Mouse (Mus musculus): ENCODE data around the gene Rom1. TPM values are rescaled to one million over a fixed set of nuclear protein-coding genes. Genes with fewer than 3 reads are reported as not detected.

Gene Rom1
- polyA plus RNA-seq, 1 experiment from 2014 or later: 6.7 TPM

- Histone ChIP-seq H3K27ac (ENCODE audit: low read depth, low read length) (no peak overlapping the region), H3K9ac (ENCODE audit: low read depth, low read length) (no peak overlapping the region), H3K4me1 (replicated peaks; ENCODE audit: control insufficient read depth, insufficient read depth, low read length) (no peaks in the 10 kb centered on the region), H3K4me2 (replicated peaks; ENCODE audit: low read depth) (no peak overlapping the region), H3K4me3 (ENCODE audit: low read depth, low read length) (no peak overlapping the region), H3K27me3 (replicated peaks; ENCODE audit: control insufficient read depth, insufficient read depth, low read length) (no peaks in the 10 kb centered on the region), H3K9me3 (ENCODE audit: control insufficient read depth) (no peaks in the 10 kb centered on the region), H3K36me3 (ENCODE audit: control insufficient read depth, insufficient read depth) (peaks cover 76% of the 10 kb centered on the region)
- no peak for TF ChIP-seq CTCF (IDR thresholded peaks at IDR 0.05; ENCODE audit: low read depth)
- no peak for ATAC-seq
- WGBS: 96% methylated on average over 3 of the region's 3 CpGs
These were observed 14.9 kb downstream of the Rom1 start for GRCm38 (mm10) chr19:8914212-8914611.

GRCm38 (mm10) chr19:8911810-8912209 lies 17.3 kb downstream of the Rom1 start:
- no peak overlapping the region for H3K27ac ChIP-seq (ENCODE audit: low read depth, low read length)
- no peaks in the 10 kb centered on the region for H3K27me3 ChIP-seq (replicated peaks; ENCODE audit: control insufficient read depth, insufficient read depth, low read length)
- no peak overlapping the region for H3K4me2 ChIP-seq (replicated peaks; ENCODE audit: low read depth)
- TF ChIP-seq CTCF (IDR thresholded peaks at IDR 0.05; ENCODE audit: low read depth): no peak
- no peaks in the 10 kb centered on the region for H3K9me3 ChIP-seq (ENCODE audit: control insufficient read depth)
- no peaks in the 10 kb centered on the region for H3K4me1 ChIP-seq (replicated peaks; ENCODE audit: control insufficient read depth, insufficient read depth, low read length)
- ATAC-seq: no peak
- WGBS: 93% methylated on average over 5 of the region's 5 CpGs
- H3K36me3 ChIP-seq (ENCODE audit: control insufficient read depth, insufficient read depth): peaks cover 100% of the 10 kb centered on the region
- no peak overlapping the region for H3K4me3 ChIP-seq (ENCODE audit: low read depth, low read length)
- no peak overlapping the region for H3K9ac ChIP-seq (ENCODE audit: low read depth, low read length)

GRCm38 (mm10) chr19:8908531-8908930 lies 20.6 kb downstream of the Rom1 start:
- no peak for TF ChIP-seq CTCF (IDR thresholded peaks at IDR 0.05; ENCODE audit: low read depth)
- Histone ChIP-seq H3K27me3 (replicated peaks; ENCODE audit: control insufficient read depth, insufficient read depth, low read length) (no peaks in the 10 kb centered on the region), H3K4me2 (replicated peaks; ENCODE audit: low read depth) (no peak overlapping the region), H3K27ac (ENCODE audit: low read depth, low read length) (no peak overlapping the region), H3K9me3 (ENCODE audit: control insufficient read depth) (no peaks in the 10 kb centered on the region), H3K4me1 (replicated peaks; ENCODE audit: control insufficient read depth, insufficient read depth, low read length) (no peaks in the 10 kb centered on the region), H3K9ac (ENCODE audit: low read depth, low read length) (no peak overlapping the region), H3K36me3 (ENCODE audit: control insufficient read depth, insufficient read depth) (peaks cover 94% of the 10 kb centered on the region), H3K4me3 (ENCODE audit: low read depth, low read length) (no peak overlapping the region)
- no peak for ATAC-seq
- WGBS: 92% methylated on average over 6 of the region's 6 CpGs

GRCm38 (mm10) chr19:8903412-8903811 lies 25.7 kb downstream of the Rom1 start:
- 95% methylated on average over 5 of the region's 5 CpGs for WGBS
- no peak overlapping the region for H3K27ac ChIP-seq (ENCODE audit: low read depth, low read length)
- no peaks in the 10 kb centered on the region for H3K4me1 ChIP-seq (replicated peaks; ENCODE audit: control insufficient read depth, insufficient read depth, low read length)
- H3K4me2 ChIP-seq (replicated peaks; ENCODE audit: low read depth): no peak overlapping the region
- no peaks in the 10 kb centered on the region for H3K27me3 ChIP-seq (replicated peaks; ENCODE audit: control insufficient read depth, insufficient read depth, low read length)
- H3K4me3 ChIP-seq (ENCODE audit: low read depth, low read length): no peak overlapping the region
- no peaks in the 10 kb centered on the region for H3K9me3 ChIP-seq (ENCODE audit: control insufficient read depth)
- no peak overlapping the region for H3K9ac ChIP-seq (ENCODE audit: low read depth, low read length)
- no peak for ATAC-seq
- peaks cover 55% of the 10 kb centered on the region for H3K36me3 ChIP-seq (ENCODE audit: control insufficient read depth, insufficient read depth)
- no peak for TF ChIP-seq CTCF (IDR thresholded peaks at IDR 0.05; ENCODE audit: low read depth)

GRCm38 (mm10) chr19:8899079-8899478 lies 30.1 kb downstream of the Rom1 start:
- 20% methylated on average over 3 of the region's 3 CpGs for WGBS
- Histone ChIP-seq H3K4me2 (replicated peaks; ENCODE audit: low read depth) (peak overlapping the region; percentile 80), H3K27ac (ENCODE audit: low read depth, low read length) (no peak overlapping the region), H3K4me3 (ENCODE audit: low read depth, low read length) (peak overlapping the region; percentile 99), H3K36me3 (ENCODE audit: control insufficient read depth, insufficient read depth) (peaks cover 28% of the 10 kb centered on the region), H3K27me3 (replicated peaks; ENCODE audit: control insufficient read depth, insufficient read depth, low read length) (no peaks in the 10 kb centered on the region), H3K4me1 (replicated peaks; ENCODE audit: control insufficient read depth, insufficient read depth, low read length) (no peaks in the 10 kb centered on the region), H3K9me3 (ENCODE audit: control insufficient read depth) (no peaks in the 10 kb centered on the region), H3K9ac (ENCODE audit: low read depth, low read length) (peak overlapping the region; percentile 95)
- TF ChIP-seq CTCF (IDR thresholded peaks at IDR 0.05; ENCODE audit: low read depth): no peak
- no peak for ATAC-seq

GRCm38 (mm10) chr19:8898576-8898975 lies 30.6 kb downstream of the Rom1 start:
- H3K27me3 ChIP-seq (replicated peaks; ENCODE audit: control insufficient read depth, insufficient read depth, low read length): no peaks in the 10 kb centered on the region
- no peak for ATAC-seq
- no peaks in the 10 kb centered on the region for H3K9me3 ChIP-seq (ENCODE audit: control insufficient read depth)
- no peak for TF ChIP-seq CTCF (IDR thresholded peaks at IDR 0.05; ENCODE audit: low read depth)
- peak overlapping the region; percentile 99 for H3K4me3 ChIP-seq (ENCODE audit: low read depth, low read length)
- peak overlapping the region; percentile 89; the same call in 1 of the 2 replicates for H3K27ac ChIP-seq (ENCODE audit: low read depth, low read length)
- no peaks in the 10 kb centered on the region for H3K4me1 ChIP-seq (replicated peaks; ENCODE audit: control insufficient read depth, insufficient read depth, low read length)
- peak overlapping the region; percentile 95 for H3K9ac ChIP-seq (ENCODE audit: low read depth, low read length)
- peaks cover 25% of the 10 kb centered on the region for H3K36me3 ChIP-seq (ENCODE audit: control insufficient read depth, insufficient read depth)
- WGBS: 2% methylated on average over 13 of the region's 13 CpGs
- peak overlapping the region; percentile 80 for H3K4me2 ChIP-seq (replicated peaks; ENCODE audit: low read depth)

Data from intestine, postnatal 0 days (tissue).